Mouse (Mus musculus): ENCODE measurements around the gene Vmn1r232.
A peak's percentile ranks its signal among the peaks of the same experiment; 100 is the strongest.

The Vmn1r232 gene

GRCm38 (mm10) chr17:20919614-20920013 is at the start of gene Vmn1r232:
Gene Vmn1r232 (minus strand): TSS chr17:20919714.
- no peak for DNase-seq (ENCODE audit: low read depth in 1 of 2, low spot score in 2 of 2)

DNA sequence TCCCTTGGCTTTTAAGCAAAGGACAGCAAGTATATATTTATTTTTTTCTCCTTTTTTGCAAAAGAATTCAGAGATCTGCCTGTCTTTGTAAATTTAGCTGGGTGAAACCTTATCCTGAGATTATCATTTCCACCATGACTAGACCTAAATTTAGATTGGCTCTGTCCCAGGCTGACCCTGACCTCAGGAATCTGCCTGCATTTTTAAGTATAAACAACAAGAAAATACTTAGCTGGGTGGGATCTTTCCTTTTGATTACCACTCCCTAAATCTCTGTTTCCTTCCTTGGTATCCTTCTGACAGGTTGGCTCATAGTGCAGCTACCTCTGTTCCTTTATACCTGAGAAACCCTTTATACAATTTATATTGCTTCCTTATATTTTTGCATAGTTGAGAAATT is 47.2 kb upstream of the Vmn1r232 start:
- DNase-seq (ENCODE audit: low read depth in 1 of 2, low spot score in 2 of 2) = no peak

GRCm38 (mm10) chr17:20965421-20965820 is 45.9 kb upstream of the Vmn1r232 start:
- no peak for DNase-seq (ENCODE audit: low read depth in 1 of 2, low spot score in 2 of 2)

DNA sequence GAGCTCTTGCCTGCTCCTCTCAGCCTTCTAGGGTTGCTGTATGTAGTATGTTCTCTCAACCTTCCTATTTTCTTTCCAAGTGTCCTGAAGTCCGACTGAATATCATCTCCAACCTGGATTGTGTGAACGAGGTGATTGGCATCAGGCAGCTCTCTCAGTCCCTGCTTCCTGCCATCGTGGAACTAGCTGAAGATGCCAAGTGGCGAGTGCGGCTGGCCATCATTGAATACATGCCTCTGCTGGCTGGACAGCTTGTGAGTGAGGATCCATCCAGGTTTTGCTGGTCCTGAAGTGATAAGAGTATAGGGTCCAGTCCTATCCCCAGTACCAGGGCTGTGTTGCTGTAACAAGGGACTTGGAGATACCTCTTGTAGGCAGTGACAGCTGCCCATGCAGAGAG is 40.9 kb upstream of the Vmn1r232 start:
- no peak for DNase-seq (ENCODE audit: low read depth in 1 of 2, low spot score in 2 of 2)

DNA sequence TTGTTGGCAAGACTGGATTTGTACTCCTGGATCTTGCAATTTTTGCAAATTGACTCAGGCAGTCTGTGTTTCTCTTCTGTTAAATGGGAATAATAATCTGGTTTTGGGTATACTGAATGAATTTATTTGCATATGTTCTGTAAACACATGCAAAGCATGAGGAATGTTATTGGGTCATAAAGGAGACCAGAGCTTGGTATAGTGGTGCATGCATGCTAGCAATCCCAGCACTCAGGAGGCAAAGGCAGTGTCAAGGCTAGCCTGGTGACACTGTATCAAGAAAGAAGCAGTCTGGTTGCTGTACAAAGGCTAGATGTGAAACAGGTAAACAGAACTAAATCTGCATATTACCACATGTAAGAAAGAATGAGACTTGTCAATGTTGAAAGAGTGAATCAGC is 27.1 kb upstream of the Vmn1r232 start:
- no peak for DNase-seq (ENCODE audit: low read depth in 1 of 2, low spot score in 2 of 2)

DNA sequence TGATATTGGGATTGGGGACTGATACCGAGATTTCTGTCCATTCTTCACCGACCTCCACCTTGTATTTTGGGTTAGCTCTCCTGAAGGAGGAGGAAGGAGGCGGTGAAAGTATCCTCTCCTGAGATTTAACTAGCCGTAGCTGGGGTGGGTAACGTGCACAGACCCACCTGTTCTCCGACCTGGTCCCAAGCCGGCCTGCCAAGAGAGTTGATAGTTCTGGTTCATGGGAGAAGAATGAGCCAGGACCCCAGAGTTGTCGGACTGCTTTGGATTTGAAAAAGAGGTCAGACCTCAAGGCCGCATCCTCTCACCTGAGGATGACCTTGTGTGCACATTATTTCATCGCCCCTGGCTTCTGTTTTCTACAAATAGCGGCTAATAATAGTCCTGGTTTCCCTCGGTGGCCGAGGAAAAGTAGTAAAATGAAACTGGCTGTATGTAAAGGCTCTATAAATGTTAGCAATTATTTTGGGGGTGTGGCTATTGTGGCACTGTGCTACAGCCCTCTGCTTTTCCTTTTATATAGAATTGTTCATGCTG is 26.6 kb upstream of the Vmn1r232 start:
- no peak for DNase-seq (ENCODE audit: low read depth in 1 of 2, low spot score in 2 of 2)

GRCm38 (mm10) chr17:20944985-20945891 is 25.7 kb upstream of the Vmn1r232 start, which contains the start of gene Ppp2r1a:
Gene Ppp2r1a (plus strand): TSS chr17:20945311.
- DNase-seq (ENCODE audit: low read depth in 1 of 2, low spot score in 2 of 2) = peak; percentile 98 to 99

DNA sequence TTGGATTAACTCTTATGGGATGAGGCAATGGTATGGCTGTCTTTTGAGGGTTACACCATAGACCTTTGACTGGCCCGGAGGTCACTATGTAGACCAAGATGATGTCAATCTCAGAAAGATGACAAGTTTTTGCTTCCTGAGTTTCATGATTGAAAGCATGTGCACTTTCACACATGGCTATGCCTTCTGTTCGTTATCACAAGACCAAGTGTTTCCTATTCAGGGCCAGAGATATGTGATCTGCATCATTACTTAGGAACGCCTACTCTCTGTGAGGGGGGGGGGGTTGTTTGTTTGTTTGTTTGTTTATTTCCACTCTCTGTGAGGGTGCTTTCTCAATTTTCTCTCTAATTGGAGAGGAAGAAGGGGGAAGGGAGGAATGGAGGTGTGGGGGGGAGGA is 24.7 kb upstream of the Vmn1r232 start:
- DNase-seq (ENCODE audit: low read depth in 1 of 2, low spot score in 2 of 2) = no peak

DNA sequence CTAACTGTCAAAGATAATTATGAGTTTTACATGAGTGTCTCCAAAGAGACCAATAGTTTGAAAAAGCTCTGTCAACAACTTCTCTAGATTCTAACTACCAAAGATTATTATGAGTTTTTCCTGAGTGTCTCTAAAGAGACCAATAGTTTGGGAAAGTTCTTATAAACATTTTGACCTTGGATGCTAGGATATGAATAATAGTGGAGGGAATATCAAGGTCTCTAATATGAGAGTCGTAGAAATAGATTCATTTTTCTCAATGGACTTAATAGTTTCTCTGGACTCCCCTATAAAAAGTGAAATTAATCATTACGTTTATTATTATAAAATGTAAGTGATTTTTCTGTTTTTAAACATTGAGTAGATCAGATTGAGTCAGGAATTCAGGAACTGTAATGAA is 14.5 kb downstream of the Vmn1r232 start, which contains the start of gene Vmn1r231:
Vmn1r231 (minus strand) TSS at position 101 of the 400 bp plus-strand sequence.
- DNase-seq (ENCODE audit: low read depth in 1 of 2, low spot score in 2 of 2) = no peak

All from monocyte, adult 2 months (primary cell).